Mouse (Mus musculus): ENCODE data around the gene Runx1. TPM values are rescaled to one million over a fixed set of nuclear protein-coding genes. Genes with fewer than 3 reads are reported as not detected.
A peak's percentile ranks its signal among the peaks of the same experiment; 100 is the strongest.

The Runx1 gene
- polyA plus RNA-seq, 1 experiment from 2014 or later, result 2.7 TPM

- Histone ChIP-seq H3K4me1 (peaks cover 4% of the 10 kb centered on the region; the same call in 1 of the 2 replicates), H3K4me2 (no peak overlapping the region), H3K4me3 (replicated peaks) (no peak overlapping the region), H3K36me3 (replicated peaks) (no peaks in the 10 kb centered on the region), H3K27ac (no peak overlapping the region), H3K27me3 (no peaks in the 10 kb centered on the region), H3K9ac (no peak overlapping the region), H3K9me3 (no peaks in the 10 kb centered on the region)
- WGBS, result 77% methylated on average over 11 of the region's 11 CpGs
- ATAC-seq (ENCODE audit: low FRiP score), result no peak
Observed at GRCm38 (mm10) chr16:92738476-92739010, 87.4 kb downstream of the Runx1 start.

GRCm38 (mm10) chr16:92726870-92727269, 99.1 kb downstream of the Runx1 start:
- H3K4me2 ChIP-seq, result no peak overlapping the region
- H3K36me3 ChIP-seq (replicated peaks), result no peaks in the 10 kb centered on the region
- no peak overlapping the region for H3K4me3 ChIP-seq (replicated peaks)
- H3K9me3 ChIP-seq, result no peaks in the 10 kb centered on the region
- H3K4me1 ChIP-seq, result no peaks in the 10 kb centered on the region
- no peak overlapping the region for H3K9ac ChIP-seq
- no peak for ATAC-seq (ENCODE audit: low FRiP score)
- 94% methylated on average over 9 of the region's 9 CpGs for WGBS
- no peak overlapping the region for H3K27ac ChIP-seq
- H3K27me3 ChIP-seq, result no peaks in the 10 kb centered on the region

- peaks cover 4% of the 10 kb centered on the region; the same call in 1 of the 2 replicates for H3K27me3 ChIP-seq
Observed at GRCm38 (mm10) chr16:92724526-92724925, 101.4 kb downstream of the Runx1 start.

GRCm38 (mm10) chr16:92720678-92721077, 105.3 kb downstream of the Runx1 start:
- Histone ChIP-seq H3K27ac (no peak overlapping the region), H3K27me3 (peaks cover 13% of the 10 kb centered on the region; the same call in 1 of the 2 replicates), H3K4me2 (no peak overlapping the region), H3K9ac (no peak overlapping the region), H3K36me3 (replicated peaks) (no peaks in the 10 kb centered on the region), H3K4me1 (peaks cover 7% of the 10 kb centered on the region), H3K4me3 (replicated peaks) (no peak overlapping the region), H3K9me3 (no peaks in the 10 kb centered on the region)
- ATAC-seq (ENCODE audit: low FRiP score), result 0 out of 2 replicates have a peak, but pooled peaks have one; percentile 46
- 41% methylated on average over 10 of the region's 10 CpGs for WGBS

More at GRCm38 (mm10) chr16:92724526-92724925, 101.4 kb downstream of the Runx1 start:
- Histone ChIP-seq H3K27ac (no peak overlapping the region), H3K4me2 (no peak overlapping the region), H3K4me1 (peaks cover 7% of the 10 kb centered on the region), H3K36me3 (replicated peaks) (no peaks in the 10 kb centered on the region), H3K4me3 (replicated peaks) (no peak overlapping the region), H3K9ac (no peak overlapping the region), H3K9me3 (no peaks in the 10 kb centered on the region)
- WGBS, result 97% methylated on average over 3 of the region's 3 CpGs
- ATAC-seq (ENCODE audit: low FRiP score), result no peak

- 85% methylated on average over 6 of the region's 6 CpGs for WGBS
Observed at GRCm38 (mm10) chr16:92719725-92720124, 106.2 kb downstream of the Runx1 start.

GRCm38 (mm10) chr16:92715599-92716483, 110.1 kb downstream of the Runx1 start:
- Histone ChIP-seq H3K36me3 (replicated peaks) (no peaks in the 10 kb centered on the region), H3K27me3 (peaks cover 13% of the 10 kb centered on the region; the same call in 1 of the 2 replicates), H3K9me3 (no peaks in the 10 kb centered on the region), H3K4me3 (replicated peaks) (no peak overlapping the region), H3K4me2 (no peak overlapping the region), H3K27ac (no peak overlapping the region), H3K4me1 (peaks cover 10% of the 10 kb centered on the region), H3K9ac (no peak overlapping the region)
- 30% methylated on average over 15 of the region's 15 CpGs for WGBS
- ATAC-seq (ENCODE audit: low FRiP score), result no peak

More at GRCm38 (mm10) chr16:92719725-92720124, 106.2 kb downstream of the Runx1 start:
- H3K4me1 ChIP-seq, result peaks cover 10% of the 10 kb centered on the region
- peaks cover 13% of the 10 kb centered on the region; the same call in 1 of the 2 replicates for H3K27me3 ChIP-seq
- no peak overlapping the region for H3K4me3 ChIP-seq (replicated peaks)
- no peaks in the 10 kb centered on the region for H3K36me3 ChIP-seq (replicated peaks)
- ATAC-seq (ENCODE audit: low FRiP score), result no peak
- no peak overlapping the region for H3K27ac ChIP-seq
- no peak overlapping the region for H3K9ac ChIP-seq
- H3K4me2 ChIP-seq, result no peak overlapping the region
- no peaks in the 10 kb centered on the region for H3K9me3 ChIP-seq

- Histone ChIP-seq H3K4me2 (no peak overlapping the region), H3K36me3 (replicated peaks) (no peaks in the 10 kb centered on the region), H3K4me1 (no peaks in the 10 kb centered on the region), H3K9me3 (no peaks in the 10 kb centered on the region), H3K27ac (no peak overlapping the region), H3K9ac (no peak overlapping the region), H3K4me3 (replicated peaks) (no peak overlapping the region), H3K27me3 (no peaks in the 10 kb centered on the region)
- no peak for ATAC-seq (ENCODE audit: low FRiP score)
- 26% methylated on average over 1 of the region's 1 CpGs for whole genome bisulfite sequencing
Observed at GRCm38 (mm10) chr16:92710161-92710560, 115.8 kb downstream of the Runx1 start.

- no peak overlapping the region for H3K27ac ChIP-seq
- H3K9me3 ChIP-seq, result no peaks in the 10 kb centered on the region
- H3K4me1 ChIP-seq, result no peaks in the 10 kb centered on the region
- no peak overlapping the region for H3K4me3 ChIP-seq (replicated peaks)
- H3K36me3 ChIP-seq (replicated peaks), result no peaks in the 10 kb centered on the region
- no peak for ATAC-seq (ENCODE audit: low FRiP score)
- peaks cover 7% of the 10 kb centered on the region for H3K27me3 ChIP-seq
- H3K9ac ChIP-seq, result no peak overlapping the region
- H3K4me2 ChIP-seq, result no peak overlapping the region
- WGBS, result 70% methylated on average over 4 of the region's 4 CpGs
Observed at GRCm38 (mm10) chr16:92708718-92709117, 117.2 kb downstream of the Runx1 start.

- Histone ChIP-seq H3K9ac (no peak overlapping the region), H3K9me3 (no peaks in the 10 kb centered on the region), H3K4me3 (replicated peaks) (no peak overlapping the region), H3K4me1 (no peaks in the 10 kb centered on the region), H3K27me3 (peaks cover 13% of the 10 kb centered on the region), H3K36me3 (replicated peaks) (no peaks in the 10 kb centered on the region), H3K4me2 (no peak overlapping the region), H3K27ac (no peak overlapping the region)
- 85% methylated on average over 4 of the region's 4 CpGs for WGBS
- ATAC-seq (ENCODE audit: low FRiP score), result no peak
Observed at GRCm38 (mm10) chr16:92707712-92708111, 118.2 kb downstream of the Runx1 start.

GRCm38 (mm10) chr16:92707146-92707545, 118.8 kb downstream of the Runx1 start:
- Histone ChIP-seq H3K9me3 (no peaks in the 10 kb centered on the region), H3K27me3 (peaks cover 14% of the 10 kb centered on the region), H3K36me3 (replicated peaks) (no peaks in the 10 kb centered on the region), H3K9ac (no peak overlapping the region), H3K4me2 (no peak overlapping the region), H3K4me1 (no peaks in the 10 kb centered on the region), H3K4me3 (replicated peaks) (no peak overlapping the region), H3K27ac (no peak overlapping the region)
- 82% methylated on average over 2 of the region's 2 CpGs for WGBS
- no peak for ATAC-seq (ENCODE audit: low FRiP score)

- H3K9ac ChIP-seq, result no peak overlapping the region
- H3K27me3 ChIP-seq, result peaks cover 24% of the 10 kb centered on the region
- WGBS, result 74% methylated on average over 7 of the region's 7 CpGs
- ATAC-seq (ENCODE audit: low FRiP score), result no peak
- no peak overlapping the region for H3K4me2 ChIP-seq
- H3K36me3 ChIP-seq (replicated peaks), result no peaks in the 10 kb centered on the region
- no peak overlapping the region for H3K4me3 ChIP-seq (replicated peaks)
- no peaks in the 10 kb centered on the region for H3K4me1 ChIP-seq
- H3K9me3 ChIP-seq, result no peaks in the 10 kb centered on the region
- no peak overlapping the region for H3K27ac ChIP-seq
Observed at GRCm38 (mm10) chr16:92705564-92706458, 120.1 kb downstream of the Runx1 start.

GRCm38 (mm10) chr16:92703850-92704249, 122.1 kb downstream of the Runx1 start:
- Histone ChIP-seq H3K4me3 (replicated peaks) (no peak overlapping the region), H3K9ac (no peak overlapping the region), H3K9me3 (no peaks in the 10 kb centered on the region), H3K4me2 (no peak overlapping the region), H3K27ac (no peak overlapping the region), H3K36me3 (replicated peaks) (no peaks in the 10 kb centered on the region), H3K4me1 (peaks cover 11% of the 10 kb centered on the region), H3K27me3 (peaks cover 44% of the 10 kb centered on the region)
- WGBS, result 88% methylated on average over 2 of the region's 2 CpGs
- no peak for ATAC-seq (ENCODE audit: low FRiP score)

Data from forebrain, embryonic 12.5 days (tissue).